Mouse (Mus musculus): ENCODE measurements around the gene Cmpk1. TPM values are rescaled to one million over a fixed set of nuclear protein-coding genes. Genes with fewer than 3 reads are reported as not detected.

Cmpk1 gene
- polyA plus RNA-seq (2015; fragmentation: Nextera tagmentation; extraction: Ambion mirVana), result 163 TPM in 2 replicates

- H3K4me2 ChIP-seq (replicated peaks), result peak within 1 kb of the TSS; percentile 80
- no peaks in the 10 kb centered on the region for H3K9me3 ChIP-seq
- no peaks in the 10 kb centered on the region for H3K36me3 ChIP-seq
- WGBS, result under 1% methylated on average over 86 of the region's 93 CpGs
- H3K27me3 ChIP-seq, result peaks cover 3% of the 10 kb centered on the region; the same call in 1 of the 2 replicates
- peak within 1 kb of the TSS; percentile 71 for H3K4me3 ChIP-seq (replicated peaks)
- peak; percentile 98 for ATAC-seq
- peak within 1 kb of the TSS; percentile 94 for H3K9ac ChIP-seq (replicated peaks)
- H3K27ac ChIP-seq, result peak within 1 kb of the TSS; percentile 100
- peaks cover 27% of the 10 kb centered on the region for H3K4me1 ChIP-seq (replicated peaks)
Measured at GRCm38 (mm10) chr4:114986591-114987432, at the start of gene Cmpk1. TSS of gene Cmpk1 (minus strand) at chr4:114987241.

GRCm38 (mm10) chr4:115035043-115035442 is 48.0 kb upstream of the Cmpk1 start:
- H3K4me1 ChIP-seq (replicated peaks), result no peaks in the 10 kb centered on the region
- no peaks in the 10 kb centered on the region for H3K9me3 ChIP-seq
- H3K27me3 ChIP-seq, result no peaks in the 10 kb centered on the region
- H3K4me3 ChIP-seq (replicated peaks), result no peak overlapping the region
- no peak for ATAC-seq
- H3K4me2 ChIP-seq (replicated peaks), result no peak overlapping the region
- no peak overlapping the region for H3K9ac ChIP-seq (replicated peaks)
- no peak overlapping the region for H3K27ac ChIP-seq
- 0 out of 2 replicates have a peak, but pooled peaks cover 2% of the 10 kb centered on the region for H3K36me3 ChIP-seq
- 84% methylated on average over 6 of the region's 6 CpGs for WGBS

GRCm38 (mm10) chr4:115019997-115020396 is 33.0 kb upstream of the Cmpk1 start:
- H3K36me3 ChIP-seq, result peaks cover 20% of the 10 kb centered on the region
- no peak overlapping the region for H3K4me3 ChIP-seq (replicated peaks)
- H3K4me2 ChIP-seq (replicated peaks), result no peak overlapping the region
- H3K27me3 ChIP-seq, result no peaks in the 10 kb centered on the region
- no peak overlapping the region for H3K9ac ChIP-seq (replicated peaks)
- no peak overlapping the region for H3K27ac ChIP-seq
- no peaks in the 10 kb centered on the region for H3K4me1 ChIP-seq (replicated peaks)
- no peaks in the 10 kb centered on the region for H3K9me3 ChIP-seq
- 93% methylated on average over 3 of the region's 3 CpGs for WGBS
- ATAC-seq, result no peak

GRCm38 (mm10) chr4:115014276-115014675 is 27.2 kb upstream of the Cmpk1 start:
- Histone ChIP-seq H3K36me3 (peaks cover 16% of the 10 kb centered on the region; the same call in 1 of the 2 replicates), H3K4me2 (replicated peaks) (no peak overlapping the region), H3K9ac (replicated peaks) (no peak overlapping the region), H3K27me3 (no peaks in the 10 kb centered on the region), H3K9me3 (no peaks in the 10 kb centered on the region), H3K4me1 (replicated peaks) (no peaks in the 10 kb centered on the region), H3K27ac (no peak overlapping the region), H3K4me3 (replicated peaks) (no peak overlapping the region)
- ATAC-seq, result no peak
- 92% methylated on average over 3 of the region's 3 CpGs for WGBS

- H3K27me3 ChIP-seq, result peaks cover under 1% of the 10 kb centered on the region; the same call in 1 of the 2 replicates
- peak overlapping the region; percentile 72 for H3K4me2 ChIP-seq (replicated peaks)
- peaks cover 21% of the 10 kb centered on the region for H3K4me1 ChIP-seq (replicated peaks)
- WGBS, result 2% methylated on average over 8 of the region's 8 CpGs
- H3K36me3 ChIP-seq, result no peaks in the 10 kb centered on the region
- peak overlapping the region; percentile 68 for H3K9ac ChIP-seq (replicated peaks)
- no peaks in the 10 kb centered on the region for H3K9me3 ChIP-seq
- ATAC-seq, result peak; percentile 31
- peak overlapping the region; percentile 69 for H3K4me3 ChIP-seq (replicated peaks)
- H3K27ac ChIP-seq, result no peak overlapping the region
Measured at GRCm38 (mm10) chr4:115000429-115000795, 13.4 kb upstream of the Cmpk1 start.

GRCm38 (mm10) chr4:114999773-115000428 is 12.9 kb upstream of the Cmpk1 start, which contains the start of gene Stil:
TSS of gene Stil (plus strand) at chr4:115000159.
- H3K4me2 ChIP-seq (replicated peaks), result peak within 1 kb of the TSS; percentile 72
- no peaks in the 10 kb centered on the region for H3K36me3 ChIP-seq
- peak; percentile 100 for ATAC-seq
- under 1% methylated on average over 52 of the region's 52 CpGs for WGBS
- peaks cover 21% of the 10 kb centered on the region for H3K4me1 ChIP-seq (replicated peaks)
- peak within 1 kb of the TSS; percentile 69 for H3K4me3 ChIP-seq (replicated peaks)
- peaks cover 6% of the 10 kb centered on the region; the same call in 1 of the 2 replicates for H3K27me3 ChIP-seq
- peak within 1 kb of the TSS; percentile 88 for H3K27ac ChIP-seq
- H3K9ac ChIP-seq (replicated peaks), result peak within 1 kb of the TSS; percentile 69
- no peaks in the 10 kb centered on the region for H3K9me3 ChIP-seq

- no peak for ATAC-seq
- Histone ChIP-seq H3K27ac (peak overlapping the region; percentile 88), H3K4me3 (replicated peaks) (peak overlapping the region; percentile 69), H3K9ac (replicated peaks) (peak overlapping the region; percentile 69), H3K27me3 (peaks cover 6% of the 10 kb centered on the region; the same call in 1 of the 2 replicates), H3K4me1 (replicated peaks) (peaks cover 21% of the 10 kb centered on the region), H3K36me3 (no peaks in the 10 kb centered on the region), H3K4me2 (replicated peaks) (peak overlapping the region; percentile 72), H3K9me3 (no peaks in the 10 kb centered on the region)
- WGBS, result 9% methylated on average over 9 of the region's 9 CpGs
Measured at GRCm38 (mm10) chr4:114999445-114999772, 12.4 kb upstream of the Cmpk1 start.

- H3K4me3 ChIP-seq (replicated peaks), result no peak overlapping the region
- 56% methylated on average over 3 of the region's 3 CpGs for WGBS
- no peak overlapping the region for H3K27ac ChIP-seq
- no peak overlapping the region for H3K4me2 ChIP-seq (replicated peaks)
- H3K36me3 ChIP-seq, result no peaks in the 10 kb centered on the region
- peaks cover 18% of the 10 kb centered on the region for H3K4me1 ChIP-seq (replicated peaks)
- no peaks in the 10 kb centered on the region for H3K9me3 ChIP-seq
- no peak for ATAC-seq
- no peak overlapping the region for H3K9ac ChIP-seq (replicated peaks)
- H3K27me3 ChIP-seq, result peaks cover 6% of the 10 kb centered on the region; the same call in 1 of the 2 replicates
Measured at GRCm38 (mm10) chr4:114997051-114997450, 10.0 kb upstream of the Cmpk1 start.

- Histone ChIP-seq H3K4me3 (replicated peaks) (no peak overlapping the region), H3K27ac (no peak overlapping the region), H3K4me2 (replicated peaks) (no peak overlapping the region), H3K9ac (replicated peaks) (no peak overlapping the region), H3K4me1 (replicated peaks) (0 out of 2 replicates have a peak, but pooled peaks cover 2% of the 10 kb centered on the region), H3K9me3 (no peaks in the 10 kb centered on the region), H3K27me3 (peaks cover 8% of the 10 kb centered on the region; the same call in 1 of the 2 replicates), H3K36me3 (no peaks in the 10 kb centered on the region)
- 91% methylated on average over 3 of the region's 3 CpGs for whole genome bisulfite sequencing
- ATAC-seq, result no peak
Measured at GRCm38 (mm10) chr4:114994218-114994617, 7.2 kb upstream of the Cmpk1 start.

- peak; percentile 56 for ATAC-seq
Measured at GRCm38 (mm10) chr4:114986211-114986590, 840 bp downstream of the Cmpk1 start.

GRCm38 (mm10) chr4:114983020-114983419 is 4.0 kb downstream of the Cmpk1 start:
- H3K9me3 ChIP-seq, result no peaks in the 10 kb centered on the region
- peaks cover 27% of the 10 kb centered on the region for H3K4me1 ChIP-seq (replicated peaks)
- 83% methylated on average over 1 of the region's 1 CpGs for WGBS
- no peak overlapping the region for H3K4me2 ChIP-seq (replicated peaks)
- H3K9ac ChIP-seq (replicated peaks), result no peak overlapping the region
- no peak overlapping the region for H3K4me3 ChIP-seq (replicated peaks)
- H3K36me3 ChIP-seq, result no peaks in the 10 kb centered on the region
- H3K27ac ChIP-seq, result no peak overlapping the region
- no peaks in the 10 kb centered on the region for H3K27me3 ChIP-seq
- no peak for ATAC-seq

More at GRCm38 (mm10) chr4:114986211-114986590, 840 bp downstream of the Cmpk1 start:
- Histone ChIP-seq H3K27me3 (peaks cover 3% of the 10 kb centered on the region; the same call in 1 of the 2 replicates), H3K4me1 (replicated peaks) (peaks cover 27% of the 10 kb centered on the region), H3K27ac (peak overlapping the region; percentile 100), H3K9ac (replicated peaks) (peak overlapping the region; percentile 94), H3K4me3 (replicated peaks) (peak overlapping the region; percentile 71), H3K4me2 (replicated peaks) (peak overlapping the region; percentile 80), H3K9me3 (no peaks in the 10 kb centered on the region), H3K36me3 (no peaks in the 10 kb centered on the region)
- WGBS, result 3% methylated on average over 8 of the region's 8 CpGs

GRCm38 (mm10) chr4:114982619-114983018 is 4.4 kb downstream of the Cmpk1 start:
- no peak for ATAC-seq
- Histone ChIP-seq H3K9ac (replicated peaks) (no peak overlapping the region), H3K27ac (no peak overlapping the region), H3K36me3 (no peaks in the 10 kb centered on the region), H3K27me3 (no peaks in the 10 kb centered on the region), H3K9me3 (no peaks in the 10 kb centered on the region), H3K4me3 (replicated peaks) (no peak overlapping the region), H3K4me2 (replicated peaks) (no peak overlapping the region), H3K4me1 (replicated peaks) (peaks cover 24% of the 10 kb centered on the region)
- WGBS, result 83% methylated on average over 1 of the region's 1 CpGs
